Mouse (Mus musculus): ENCODE measurements around the gene Cdkal1. TPM values are rescaled to one million over a fixed set of nuclear protein-coding genes. Genes with fewer than 3 reads are reported as not detected.

Gene Cdkal1
- polyA plus RNA-seq, 1 experiment: 6.5 TPM

DNA sequence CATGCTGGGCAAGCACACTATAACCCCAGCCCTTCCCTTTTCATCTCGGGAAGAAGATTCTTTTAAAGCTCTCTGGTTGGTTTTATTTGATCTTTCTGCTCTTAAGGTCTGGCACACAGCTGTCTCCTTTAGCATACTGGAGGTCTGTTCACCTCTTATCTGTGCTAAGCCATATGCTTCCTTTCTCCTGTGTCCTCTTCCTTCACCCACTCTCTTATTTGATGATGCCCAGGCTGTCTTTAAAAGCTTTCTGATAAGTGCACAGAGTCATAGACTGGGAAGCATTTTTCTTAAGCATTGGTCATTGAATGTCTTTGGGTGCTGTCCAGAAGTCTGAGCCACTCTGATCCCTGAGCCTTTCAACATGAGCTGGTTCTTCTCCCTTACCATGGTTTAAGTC is 397.1 kb downstream of the Cdkal1 start:
- peaks cover 2% of the 10 kb centered on the region for H3K4me1 ChIP-seq (ENCODE audit: control insufficient read depth, insufficient read depth, low read length)
- no peak overlapping the region for H3K4me3 ChIP-seq (ENCODE audit: insufficient read depth, low read length)
- TF ChIP-seq CTCF (IDR thresholded peaks at IDR 0.05; ENCODE audit: extremely low read depth, insufficient read depth, low read length) (no peak), POLR2A (IDR thresholded peaks at IDR 0.05; ENCODE audit: extremely low read depth, insufficient read depth, low read length) (no peak)
- no peak overlapping the region for H3K27ac ChIP-seq (ENCODE audit: insufficient read depth, low read length)

DNA sequence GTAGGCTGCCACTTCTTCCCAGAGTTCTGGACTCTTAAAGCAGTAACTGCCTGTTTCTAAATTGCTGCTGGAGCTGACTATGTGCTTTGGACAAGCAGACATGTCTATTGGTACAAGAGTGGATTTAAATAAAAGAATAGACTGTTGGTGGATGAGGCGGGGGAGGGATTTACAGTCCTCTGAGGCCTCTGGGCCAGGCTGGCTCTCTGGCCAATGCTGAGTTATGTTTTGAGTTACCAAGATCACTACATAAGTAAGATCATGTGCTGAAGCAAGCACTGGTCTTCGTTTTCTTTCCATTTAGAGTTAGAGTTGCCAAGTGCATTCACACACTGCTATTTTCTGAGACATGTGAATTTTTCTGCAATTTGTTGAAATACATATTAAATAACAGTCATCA is 418.4 kb downstream of the Cdkal1 start:
- TF ChIP-seq POLR2A (IDR thresholded peaks at IDR 0.05; ENCODE audit: extremely low read depth, insufficient read depth, low read length) (no peak), CTCF (IDR thresholded peaks at IDR 0.05; ENCODE audit: extremely low read depth, insufficient read depth, low read length) (no peak)
- H3K4me3 ChIP-seq (ENCODE audit: insufficient read depth, low read length): no peak overlapping the region
- no peaks in the 10 kb centered on the region for H3K4me1 ChIP-seq (ENCODE audit: control insufficient read depth, insufficient read depth, low read length)
- no peak overlapping the region for H3K27ac ChIP-seq (ENCODE audit: insufficient read depth, low read length)

DNA sequence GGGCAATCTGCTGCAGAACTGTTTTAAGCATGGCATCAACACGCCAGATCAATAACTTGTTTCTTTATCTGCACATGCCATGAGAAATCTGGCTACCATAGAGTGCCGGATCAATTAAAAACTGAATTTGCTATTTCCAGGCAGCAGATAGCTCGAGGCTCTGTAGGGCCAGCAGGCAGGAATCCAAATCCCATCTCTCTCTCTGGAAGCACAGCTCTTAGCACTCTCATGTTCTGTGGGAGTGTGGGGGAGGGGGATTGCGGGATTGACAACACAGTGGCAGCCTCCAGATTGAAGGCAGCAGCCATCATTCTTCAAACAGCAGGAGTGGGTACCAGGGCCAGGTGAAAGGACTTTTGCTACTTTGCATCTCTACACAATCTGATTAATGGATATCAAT is 420.7 kb downstream of the Cdkal1 start:
- Histone ChIP-seq H3K4me1 (ENCODE audit: control insufficient read depth, insufficient read depth, low read length) (no peaks in the 10 kb centered on the region), H3K4me3 (ENCODE audit: insufficient read depth, low read length) (no peak overlapping the region), H3K27ac (ENCODE audit: insufficient read depth, low read length) (no peak overlapping the region)
- TF ChIP-seq CTCF (IDR thresholded peaks at IDR 0.05; ENCODE audit: extremely low read depth, insufficient read depth, low read length) (no peak), POLR2A (IDR thresholded peaks at IDR 0.05; ENCODE audit: extremely low read depth, insufficient read depth, low read length) (no peak)

DNA sequence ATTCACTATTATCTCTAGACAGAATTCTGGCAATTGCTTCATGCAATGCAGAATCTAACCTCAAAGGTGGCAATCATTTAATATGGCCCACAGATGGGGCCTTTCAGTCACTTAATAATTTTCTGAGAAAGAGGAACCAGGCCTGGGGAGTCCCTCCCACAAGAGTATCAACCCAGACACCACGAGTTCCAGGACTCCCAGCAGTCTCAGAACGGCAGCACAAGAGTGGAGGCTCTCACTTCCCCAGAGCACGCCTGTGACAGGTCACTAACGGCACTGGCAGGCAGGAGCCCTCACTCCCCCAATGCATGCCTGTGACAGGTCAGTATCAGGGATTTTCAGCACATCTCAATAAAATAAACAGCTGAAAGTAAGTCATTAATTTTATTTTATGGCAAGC is 424.6 kb downstream of the Cdkal1 start:
- H3K27ac ChIP-seq (ENCODE audit: insufficient read depth, low read length): no peak overlapping the region
- H3K4me3 ChIP-seq (ENCODE audit: insufficient read depth, low read length): no peak overlapping the region
- TF ChIP-seq POLR2A (IDR thresholded peaks at IDR 0.05; ENCODE audit: extremely low read depth, insufficient read depth, low read length): no peak
- TF ChIP-seq CTCF (IDR thresholded peaks at IDR 0.05; ENCODE audit: extremely low read depth, insufficient read depth, low read length): no peak
- no peaks in the 10 kb centered on the region for H3K4me1 ChIP-seq (ENCODE audit: control insufficient read depth, insufficient read depth, low read length)

DNA sequence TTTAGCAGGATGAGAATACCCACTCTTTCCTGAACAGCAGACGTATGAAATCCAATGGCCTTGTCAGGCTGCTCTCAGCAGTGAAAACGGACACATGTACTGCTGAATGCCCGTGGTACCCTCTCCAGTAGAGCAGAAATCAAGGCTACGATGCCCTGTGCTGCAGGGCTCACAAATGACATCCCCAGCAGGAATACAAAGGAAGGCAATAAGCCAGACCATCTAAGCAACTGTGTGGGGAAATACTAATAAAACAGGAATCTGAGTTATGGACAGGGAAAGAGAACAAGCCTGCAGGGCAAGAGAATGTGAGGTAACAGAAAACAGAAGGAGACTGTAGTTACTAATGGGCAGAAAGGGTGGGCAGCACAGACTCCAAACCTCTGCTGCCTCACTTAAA is 425.6 kb downstream of the Cdkal1 start:
- TF ChIP-seq CTCF (IDR thresholded peaks at IDR 0.05; ENCODE audit: extremely low read depth, insufficient read depth, low read length) (no peak), POLR2A (IDR thresholded peaks at IDR 0.05; ENCODE audit: extremely low read depth, insufficient read depth, low read length) (no peak)
- H3K4me1 ChIP-seq (ENCODE audit: control insufficient read depth, insufficient read depth, low read length): no peaks in the 10 kb centered on the region
- no peak overlapping the region for H3K4me3 ChIP-seq (ENCODE audit: insufficient read depth, low read length)
- no peak overlapping the region for H3K27ac ChIP-seq (ENCODE audit: insufficient read depth, low read length)

DNA sequence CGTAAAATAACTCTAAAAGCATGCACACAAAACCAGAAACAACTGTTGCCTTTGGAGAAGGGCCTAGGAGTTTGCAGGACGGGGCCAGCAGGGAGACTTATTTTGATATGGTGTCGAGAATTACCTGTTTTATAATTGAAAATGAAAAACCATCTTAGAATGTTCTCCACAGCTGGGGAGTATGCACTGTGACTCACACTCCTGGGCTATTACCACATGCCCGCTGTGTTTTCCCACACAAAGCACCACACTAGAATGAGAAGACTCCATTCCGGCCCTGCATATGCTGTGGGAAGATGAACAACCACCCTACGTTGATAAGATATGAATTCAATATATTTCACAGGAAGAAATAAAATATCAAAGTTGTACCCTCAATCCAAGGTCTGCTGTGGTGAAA is 426.3 kb downstream of the Cdkal1 start:
- Histone ChIP-seq H3K27ac (ENCODE audit: insufficient read depth, low read length) (no peak overlapping the region), H3K4me3 (ENCODE audit: insufficient read depth, low read length) (no peak overlapping the region), H3K4me1 (ENCODE audit: control insufficient read depth, insufficient read depth, low read length) (no peaks in the 10 kb centered on the region)
- TF ChIP-seq CTCF (IDR thresholded peaks at IDR 0.05; ENCODE audit: extremely low read depth, insufficient read depth, low read length) (no peak), POLR2A (IDR thresholded peaks at IDR 0.05; ENCODE audit: extremely low read depth, insufficient read depth, low read length) (no peak)

DNA sequence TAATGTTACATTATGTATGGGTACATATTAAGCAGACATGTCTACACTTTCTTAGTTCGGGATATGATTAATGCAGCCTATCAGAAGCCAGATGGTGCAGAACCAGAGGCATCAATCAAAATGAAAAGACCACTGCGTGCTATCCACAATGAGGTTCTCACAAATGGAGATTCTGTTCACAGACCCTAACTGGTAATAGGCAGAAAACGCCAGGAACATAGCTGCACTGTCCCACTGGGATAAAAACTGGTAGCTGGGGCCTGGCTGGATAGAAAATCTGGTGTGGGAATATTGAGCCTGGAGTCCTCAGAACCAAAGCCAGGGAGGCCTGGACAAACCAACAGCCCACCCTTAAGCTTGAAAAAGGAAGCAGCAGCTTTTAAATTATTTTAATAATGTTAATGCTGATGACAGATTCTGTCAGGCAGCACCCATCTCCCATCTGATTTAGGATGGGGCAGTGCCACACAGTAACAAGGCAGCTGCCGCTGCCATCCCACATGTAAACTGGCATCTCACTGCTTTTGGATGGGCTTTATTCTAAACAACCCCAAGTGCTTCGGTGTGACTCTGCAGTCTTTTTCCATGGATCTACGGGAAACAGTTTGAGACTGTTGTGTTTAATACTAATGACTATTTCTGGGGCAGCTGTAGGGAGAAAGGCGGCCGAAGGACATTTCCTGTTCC is 438.9 kb downstream of the Cdkal1 start:
- no peak for TF ChIP-seq POLR2A (IDR thresholded peaks at IDR 0.05; ENCODE audit: extremely low read depth, insufficient read depth, low read length)
- TF ChIP-seq CTCF (IDR thresholded peaks at IDR 0.05; ENCODE audit: extremely low read depth, insufficient read depth, low read length): no peak
- Histone ChIP-seq H3K27ac (ENCODE audit: insufficient read depth, low read length) (no peak overlapping the region), H3K4me3 (ENCODE audit: insufficient read depth, low read length) (no peak overlapping the region), H3K4me1 (ENCODE audit: control insufficient read depth, insufficient read depth, low read length) (peaks cover 3% of the 10 kb centered on the region; the same call in 1 of the 2 replicates)

DNA sequence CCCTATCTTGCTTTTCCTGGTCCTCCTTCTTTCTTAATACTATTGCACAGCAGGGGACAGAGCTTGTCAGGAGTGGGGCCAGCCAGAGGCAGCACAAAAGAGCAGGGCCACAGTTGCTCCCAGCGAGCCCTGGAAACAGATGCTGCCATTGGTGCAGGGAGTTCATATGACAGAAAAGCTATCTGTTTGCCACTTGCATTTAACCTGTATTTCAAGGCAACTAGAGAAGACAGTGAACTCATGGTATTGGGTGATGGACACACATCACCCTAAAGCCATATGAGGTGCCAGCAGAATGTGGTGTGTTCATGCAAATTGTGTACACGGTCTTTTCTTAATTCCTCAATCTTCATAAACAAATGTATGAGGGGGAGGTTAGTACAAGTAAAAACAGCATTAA is 439.5 kb downstream of the Cdkal1 start:
- H3K4me1 ChIP-seq (ENCODE audit: control insufficient read depth, insufficient read depth, low read length): peaks cover 3% of the 10 kb centered on the region; the same call in 1 of the 2 replicates
- no peak overlapping the region for H3K4me3 ChIP-seq (ENCODE audit: insufficient read depth, low read length)
- TF ChIP-seq POLR2A (IDR thresholded peaks at IDR 0.05; ENCODE audit: extremely low read depth, insufficient read depth, low read length): no peak
- TF ChIP-seq CTCF (IDR thresholded peaks at IDR 0.05; ENCODE audit: extremely low read depth, insufficient read depth, low read length): no peak
- no peak overlapping the region for H3K27ac ChIP-seq (ENCODE audit: insufficient read depth, low read length)

DNA sequence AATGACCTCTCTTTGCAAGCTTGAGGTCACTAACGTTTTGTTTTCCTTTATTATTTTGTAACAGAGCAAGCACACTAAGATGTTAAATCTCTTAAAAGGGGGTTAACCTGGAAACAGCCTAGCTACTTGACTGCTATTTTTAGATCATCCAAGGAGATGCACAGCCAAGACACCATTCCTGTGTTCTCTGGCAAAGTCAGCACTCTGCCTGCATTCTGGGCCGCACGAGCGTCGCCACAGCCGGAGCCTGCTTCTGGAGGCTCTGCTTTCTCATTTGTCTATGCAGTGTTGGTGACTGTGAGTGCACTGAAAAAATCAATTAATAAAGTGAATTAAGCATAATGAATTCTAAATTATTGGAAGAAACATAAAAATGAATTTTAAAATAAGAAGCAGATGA is 440.6 kb downstream of the Cdkal1 start:
- no peak for TF ChIP-seq POLR2A (IDR thresholded peaks at IDR 0.05; ENCODE audit: extremely low read depth, insufficient read depth, low read length)
- Histone ChIP-seq H3K4me1 (ENCODE audit: control insufficient read depth, insufficient read depth, low read length) (peaks cover 3% of the 10 kb centered on the region; the same call in 1 of the 2 replicates), H3K4me3 (ENCODE audit: insufficient read depth, low read length) (no peak overlapping the region), H3K27ac (ENCODE audit: insufficient read depth, low read length) (no peak overlapping the region)

DNA sequence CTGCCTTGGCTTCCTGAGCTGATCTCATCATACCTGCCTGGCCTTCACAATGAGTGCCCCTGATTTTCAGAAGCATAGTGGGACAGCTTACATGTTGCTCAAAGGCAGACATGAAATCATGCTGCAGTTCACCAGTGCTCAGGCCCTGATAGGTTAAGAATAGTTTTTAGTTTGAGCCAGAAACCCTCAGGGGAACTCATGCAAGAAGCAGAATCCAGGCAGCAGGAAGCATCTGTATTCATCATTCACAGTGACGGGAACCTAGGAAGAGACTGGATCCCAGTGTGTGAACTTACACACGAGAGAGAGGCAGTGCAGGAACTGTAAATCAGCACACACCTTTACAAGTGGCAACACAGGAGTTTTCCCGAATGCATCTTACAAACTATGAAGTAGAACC is 441.0 kb downstream of the Cdkal1 start:
- Histone ChIP-seq H3K4me3 (ENCODE audit: insufficient read depth, low read length) (no peak overlapping the region), H3K27ac (ENCODE audit: insufficient read depth, low read length) (no peak overlapping the region), H3K4me1 (ENCODE audit: control insufficient read depth, insufficient read depth, low read length) (peaks cover 3% of the 10 kb centered on the region; the same call in 1 of the 2 replicates)
- TF ChIP-seq POLR2A (IDR thresholded peaks at IDR 0.05; ENCODE audit: extremely low read depth, insufficient read depth, low read length): no peak
- TF ChIP-seq CTCF (IDR thresholded peaks at IDR 0.05; ENCODE audit: extremely low read depth, insufficient read depth, low read length): no peak
